Mouse (Mus musculus) bone marrow macrophage, adult 2 months (primary cell): ENCODE measurements at regions not wholly inside any gene's neighbourhood (a gene's known extent, or its start where the extent isn't known, plus 50 kb on each side); places are given as distances from the start of the nearest gene placed in this dataset.

Experiments
- CTCF ChIP-seq: IDR thresholded peaks from 2 replicates; pipeline ENCODE4 v1.5.1; 2012; ENCODE audit warnings: low read depth, mild to moderate bottlenecking, low read length, moderate library complexity
- POLR2A ChIP-seq: IDR thresholded peaks from 2 replicates; pipeline ENCODE4 v1.6.1; 2012; ENCODE audit warnings: mild to moderate bottlenecking, low read depth, low read length, borderline replicate concordance

GRCm38 (mm10) chr11:111875406-111875805 lies 809.4 kb downstream of the Kcnj2 start:
- no peak for TF ChIP-seq CTCF
- no peak for TF ChIP-seq POLR2A
